Mouse (Mus musculus) spleen, embryonic (tissue): ENCODE measurements around the gene Riox1.
"Not testable (repeated sequence)": the region's sequence is repeated elsewhere in the genome, so short reads cannot be mapped to it uniquely, and the experiment has no call there.

Source experiments
- CTCF ChIA-PET: fragments of 350-600 bp; sonication (Branson Sonifier 250); formaldehyde crosslinking; loops from one replicate; lab custom pipeline; 2022; lab: Charles Lee

Riox1 gene

DNA sequence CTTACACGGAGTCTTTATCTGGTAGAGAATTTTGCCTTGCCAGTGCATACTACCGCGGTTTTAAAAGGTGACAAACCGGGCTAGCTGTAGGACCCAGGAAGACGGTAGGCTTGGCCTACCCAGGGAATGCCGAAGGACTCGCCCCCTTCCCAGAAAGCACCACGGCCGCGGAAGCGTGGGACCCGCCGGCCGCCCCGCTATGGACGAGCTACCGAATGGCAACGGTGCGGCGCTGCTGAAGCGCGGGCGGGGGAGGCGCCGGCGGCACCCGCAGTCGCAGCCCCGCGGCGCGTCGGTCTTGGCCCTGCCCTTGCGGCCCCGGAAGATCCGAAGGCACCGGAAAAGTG is at the start of gene Riox1:
TSS of gene Riox1 (plus strand) at position 116 of the 347 bp plus-strand sequence.
- CTCF ChIA-PET = no interaction called here

DNA sequence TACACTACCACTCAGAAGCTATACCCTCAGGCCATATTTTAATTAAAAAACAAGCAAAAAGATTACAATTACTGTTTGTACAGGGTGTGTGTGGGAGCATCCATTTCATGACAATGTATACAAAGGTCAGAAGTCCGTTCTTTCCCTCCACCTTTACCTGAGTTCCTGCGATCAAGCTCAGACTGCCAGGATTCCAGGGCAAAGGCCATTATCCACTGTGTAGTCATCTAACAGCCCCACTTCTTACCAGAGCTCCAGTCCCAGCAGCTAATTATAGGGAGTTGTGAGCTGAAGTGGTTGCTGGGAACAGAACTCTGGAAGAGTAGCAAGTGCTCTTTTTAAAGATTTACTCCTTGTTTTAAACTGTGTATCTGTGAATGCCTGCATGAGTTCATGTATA is 40.0 kb upstream of the Riox1 start:
- CTCF ChIA-PET = no interaction called here

GRCm38 (mm10) chr12:83914202-83914740 is 36.1 kb upstream of the Riox1 start:
- CTCF ChIA-PET = no interaction called here

DNA sequence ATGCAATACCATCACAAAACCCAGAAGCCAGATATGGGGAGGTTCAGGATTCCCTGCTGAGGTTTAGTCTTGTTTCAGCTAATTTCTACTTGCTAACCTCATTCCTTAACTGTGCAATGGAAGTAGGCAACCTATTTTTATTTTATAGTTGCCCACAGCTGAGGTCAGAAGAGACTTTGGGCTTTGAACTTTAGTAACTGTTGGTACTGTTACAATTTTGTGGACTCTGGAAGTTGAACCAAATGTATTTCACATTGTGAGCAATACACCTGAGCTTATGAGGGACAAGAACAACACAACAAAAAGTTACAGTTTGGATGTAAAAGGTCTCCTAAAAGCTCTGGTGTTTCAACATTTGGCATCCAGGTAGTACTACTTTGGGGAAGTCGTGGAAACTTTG is 35.6 kb upstream of the Riox1 start:
- CTCF ChIA-PET = no interaction called here

GRCm38 (mm10) chr12:83916884-83917283 is 33.5 kb upstream of the Riox1 start:
- CTCF ChIA-PET = no interaction called here

- CTCF ChIA-PET = interaction anchor here (0.7 kb wide), 1 partner anchor 864 kb away, joined by 3 read pairs; no protein-coding TSS in a partner anchor
These were observed 29.5 kb upstream of the Riox1 start for GRCm38 (mm10) chr12:83920721-83921441.

DNA sequence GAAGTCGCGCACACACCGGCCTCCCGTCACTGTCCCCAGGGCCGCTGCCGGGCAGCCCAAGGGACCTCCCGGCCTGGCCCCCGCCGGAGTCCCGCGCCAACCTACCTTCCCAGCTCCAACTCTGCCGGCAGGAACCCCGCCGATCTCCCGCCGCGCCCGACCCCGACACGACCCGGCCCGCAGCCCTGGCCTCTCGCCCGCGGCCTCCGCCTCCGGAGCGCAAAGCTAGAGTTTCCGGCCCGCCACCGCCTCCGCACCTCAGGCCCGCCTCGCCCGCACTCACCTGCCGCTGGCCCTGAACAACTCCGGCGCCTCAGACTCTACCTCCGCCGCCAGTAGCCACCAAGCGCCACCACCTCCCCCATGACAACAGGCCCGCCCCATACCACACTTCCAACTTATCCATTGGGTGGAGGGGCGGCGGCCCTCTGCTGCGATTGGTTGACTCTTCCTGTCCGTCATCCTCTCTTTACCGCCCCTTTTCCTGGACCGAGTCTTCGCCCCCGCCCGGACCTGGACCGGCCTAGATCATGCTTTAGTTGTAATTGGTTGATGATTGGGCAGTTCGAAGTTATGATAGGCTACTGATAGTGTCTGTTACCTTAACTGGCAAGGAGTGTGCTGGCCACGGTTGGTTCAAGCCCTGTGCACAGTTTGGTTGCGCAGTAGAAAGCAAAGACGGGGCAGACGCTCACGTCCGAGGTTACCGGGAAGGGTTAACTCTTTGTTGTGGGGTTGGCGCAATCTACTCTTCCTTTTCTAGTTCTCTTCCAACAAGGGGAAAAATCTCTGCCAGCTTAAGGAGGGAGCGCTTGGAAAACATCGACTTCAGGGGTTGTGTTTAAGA is 28.6 kb upstream of the Riox1 start, which contains the start of gene Numb:
TSS of gene Numb (minus strand) at position 400 of the 847 bp plus-strand sequence.
- CTCF ChIA-PET = interaction anchor here (0.6 to 0.7 kb wide), 2 partner anchors 110 to 324 kb away, joined by 5 to 25 read pairs; no protein-coding TSS in a partner anchor

- CTCF ChIA-PET = interaction anchor here (0.7 kb wide), 1 partner anchor 323 kb away, joined by 5 read pairs; no protein-coding TSS in a partner anchor
These were observed 27.5 kb upstream of the Riox1 start for GRCm38 (mm10) chr12:83922724-83923485.

DNA sequence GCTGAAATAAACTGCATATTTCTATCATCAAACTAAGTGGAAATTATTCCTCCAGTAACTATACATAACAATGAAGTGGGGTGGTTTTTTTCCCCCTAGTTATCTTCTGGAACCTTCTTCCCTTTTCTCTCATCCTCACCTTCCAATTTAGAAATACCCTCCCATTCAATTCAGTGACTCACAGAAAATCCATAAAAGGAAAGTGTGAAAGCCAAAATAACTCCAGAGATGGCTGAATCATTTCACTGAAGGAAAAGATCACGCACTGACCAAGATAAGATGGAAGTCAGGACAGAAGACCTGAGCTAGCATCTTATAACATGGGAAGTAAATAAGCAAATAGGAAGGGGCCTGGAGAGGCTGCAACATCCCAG is 26.9 kb upstream of the Riox1 start:
- CTCF ChIA-PET = no interaction called here

DNA sequence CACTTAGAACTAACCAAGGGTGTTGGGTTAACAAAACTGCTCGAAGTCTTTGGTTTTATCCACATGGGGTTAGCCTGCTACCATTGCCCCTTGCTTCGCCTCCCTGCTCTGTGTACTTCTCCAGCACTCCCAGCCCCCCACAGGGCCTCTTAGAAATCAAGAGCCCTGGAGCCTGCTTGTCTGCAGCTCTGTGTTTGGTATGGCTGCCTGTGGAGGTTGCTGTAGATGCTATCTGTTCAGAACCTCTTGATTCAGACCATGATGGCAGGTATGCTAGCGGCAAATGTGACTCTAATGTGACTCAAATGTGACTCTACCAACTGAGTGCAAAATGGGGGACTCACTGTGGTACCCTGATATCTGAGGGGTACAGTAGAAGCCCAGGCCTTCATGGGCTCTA is 26.1 kb upstream of the Riox1 start:
- CTCF ChIA-PET = interaction anchor here (0.7 kb wide), 1 partner anchor 829 kb away, joined by 3 read pairs; no protein-coding TSS in a partner anchor

- CTCF ChIA-PET = no interaction called here
These were observed 25.2 kb upstream of the Riox1 start for GRCm38 (mm10) chr12:83925160-83925703.

- CTCF ChIA-PET = no interaction called here
These were observed 24.3 kb upstream of the Riox1 start for GRCm38 (mm10) chr12:83926061-83926460.

GRCm38 (mm10) chr12:83927747-83928146 is 22.7 kb upstream of the Riox1 start:
- CTCF ChIA-PET = no interaction called here

DNA sequence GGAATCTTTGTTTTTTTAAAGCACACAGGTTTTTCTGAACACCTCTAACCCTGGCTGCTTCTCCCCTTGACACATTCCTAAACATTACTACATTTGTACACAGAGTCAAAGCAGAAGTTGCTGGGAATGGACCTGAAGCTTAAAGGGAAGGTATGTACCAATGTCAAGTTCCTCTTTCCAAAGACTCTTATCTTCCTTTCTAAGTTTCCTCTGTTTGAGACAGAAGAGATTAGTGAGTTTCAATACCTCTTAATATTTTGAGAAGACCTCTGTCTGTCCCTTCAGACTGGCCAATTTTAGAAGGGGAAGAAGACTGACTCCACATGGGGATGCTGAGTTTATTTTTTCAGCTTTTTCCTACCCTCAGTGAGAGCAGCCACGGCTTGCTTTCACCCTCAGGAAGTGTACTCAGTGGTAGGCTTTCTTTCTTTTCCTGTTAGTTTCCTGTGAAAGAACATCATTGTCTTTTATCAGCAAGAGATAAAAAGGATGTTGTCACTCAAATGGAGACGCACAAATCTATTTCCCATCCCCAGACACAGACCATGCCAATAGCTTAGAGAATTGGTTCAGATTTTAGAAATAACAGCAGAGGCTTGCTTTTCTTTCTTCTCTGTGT is 21.1 kb upstream of the Riox1 start:
- CTCF ChIA-PET = no interaction called here

DNA sequence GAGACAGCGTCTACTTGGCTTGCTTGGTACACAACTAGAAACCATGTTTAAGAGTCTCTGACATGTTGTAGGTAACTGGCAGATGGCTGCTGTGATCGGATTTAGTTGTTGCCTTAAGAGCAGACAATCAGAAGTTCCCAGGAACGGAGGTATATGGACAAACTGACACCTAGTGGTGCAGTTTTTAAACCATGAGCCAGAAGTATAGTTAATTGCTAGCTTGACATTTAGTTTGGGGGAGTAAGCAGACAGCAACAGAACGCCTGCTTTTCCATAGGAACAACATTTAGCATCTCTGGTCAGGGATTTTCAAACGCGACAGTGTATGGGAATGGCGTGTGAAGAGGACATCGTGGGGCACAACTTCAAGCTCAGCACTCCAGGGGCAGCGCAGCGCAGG is 12.8 kb upstream of the Riox1 start:
- CTCF ChIA-PET = no interaction called here

GRCm38 (mm10) chr12:83938592-83938991 is 11.8 kb upstream of the Riox1 start:
- CTCF ChIA-PET = not testable (repeated sequence)

DNA sequence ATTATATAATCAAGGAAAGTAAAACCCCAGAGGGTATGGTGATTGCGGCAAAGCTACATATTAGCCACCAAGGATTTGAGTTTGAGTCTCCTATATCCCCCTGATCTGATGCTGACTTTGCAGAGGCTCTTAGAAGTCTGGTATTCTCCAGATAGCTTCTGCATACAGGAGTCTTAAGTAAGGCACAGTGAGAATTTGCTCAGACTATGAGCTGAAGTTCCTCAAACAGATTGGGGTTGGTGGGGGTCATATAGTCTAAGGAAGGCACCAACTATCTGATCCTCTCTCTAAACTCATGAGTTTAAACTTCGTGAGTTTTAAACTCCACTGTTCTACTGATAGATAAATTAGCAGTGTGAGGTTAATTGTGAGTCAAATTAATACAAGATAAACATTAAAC is 11.1 kb upstream of the Riox1 start:
- CTCF ChIA-PET = no interaction called here

- CTCF ChIA-PET = no interaction called here
These were observed 10.4 kb upstream of the Riox1 start for GRCm38 (mm10) chr12:83940031-83940430.

- CTCF ChIA-PET = no interaction called here
These were observed 8.5 kb upstream of the Riox1 start for GRCm38 (mm10) chr12:83941938-83942337.

GRCm38 (mm10) chr12:83947260-83947811 is 3.1 kb upstream of the Riox1 start:
- CTCF ChIA-PET = no interaction called here

DNA sequence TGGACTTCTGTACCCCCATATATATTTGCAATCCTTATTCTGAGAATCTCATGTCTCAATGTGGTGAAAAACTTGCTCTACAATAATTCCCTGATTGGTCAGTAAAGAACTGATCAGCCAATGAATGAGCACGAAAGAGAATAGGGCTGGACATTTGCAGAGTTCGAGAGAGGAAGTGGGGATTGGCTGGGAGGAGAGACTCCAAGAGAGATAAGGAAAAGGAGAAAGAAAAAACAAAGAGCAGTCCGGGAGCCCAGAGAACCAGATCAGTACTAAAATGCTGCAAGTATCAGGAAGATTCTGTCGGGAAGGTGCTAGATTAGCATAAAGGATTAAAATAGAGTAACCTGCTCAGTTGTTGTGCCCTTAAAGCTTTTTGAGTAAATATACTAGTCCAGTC is 1.4 kb upstream of the Riox1 start:
- CTCF ChIA-PET = no interaction called here
